8 mouse cellular contexts compared by ENCODE assay signal in the genomic region with DNA sequence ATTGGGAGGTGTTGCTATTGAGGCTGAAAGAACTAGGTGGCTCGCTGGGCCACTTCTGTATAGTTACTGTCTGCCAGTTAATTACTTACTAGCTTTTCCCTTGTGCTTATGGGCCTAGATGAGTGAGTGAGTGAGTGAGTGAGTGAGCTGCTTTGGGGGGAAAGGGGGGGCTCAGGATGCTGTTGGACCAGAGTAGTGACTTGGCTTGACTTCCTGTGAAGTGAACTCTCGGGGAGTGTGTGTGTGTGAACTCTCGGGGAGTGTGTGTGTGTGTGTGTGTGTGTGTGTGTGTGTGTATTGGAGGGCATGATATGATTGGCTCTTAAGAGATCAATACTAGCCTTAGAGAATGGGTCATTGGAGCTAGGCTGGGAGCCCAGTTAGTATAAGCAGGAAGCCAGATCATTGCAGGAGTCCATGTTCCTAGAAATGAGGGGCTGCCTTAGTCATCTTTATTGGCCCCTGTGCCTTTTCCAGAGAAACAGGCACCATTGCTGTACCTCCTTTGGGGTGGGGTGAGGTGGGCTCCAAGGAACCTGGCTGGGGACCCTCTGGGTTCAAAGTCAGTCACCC. TPM values are rescaled to one million over a fixed set of nuclear protein-coding genes. Genes with fewer than 3 reads are reported as not detected.
A peak's percentile ranks its signal among the peaks of the same experiment; 100 is the strongest.
DNase-seq lines count a peak whose midpoint lies in the region; ATAC-seq and TF ChIP-seq lines count a peak whose summit lies in the region.

No protein-coding gene starts in this region.

- 31% methylated on average over 3 of the region's 3 CpGs for WGBS in hindbrain, embryonic 15.5 days

- peaks cover 31% of the 10 kb centered on the region for H3K36me3 ChIP-seq in hindbrain, embryonic 15.5 days

- peaks cover 4% of the 10 kb centered on the region; the same call in 1 of the 2 replicates for H3K4me1 ChIP-seq in cortical plate, adult 2 months (ENCODE audit: control insufficient read depth, insufficient read depth, low read length)
- H3K4me1 ChIP-seq in hindbrain, embryonic 15.5 days (replicated peaks), result peaks cover 76% of the 10 kb centered on the region

- no peak for TF ChIP-seq POLR2A in cortical plate, adult 2 months (IDR thresholded peaks at IDR 0.05; ENCODE audit: extremely low read depth, insufficient read depth, low read length)

- no peak for TF ChIP-seq CTCF in cortical plate, adult 2 months (IDR thresholded peaks at IDR 0.05; ENCODE audit: extremely low read depth, insufficient read depth, low read length)

- H3K27me3 ChIP-seq in hindbrain, embryonic 15.5 days, result no peaks in the 10 kb centered on the region

- ATAC-seq in hindbrain, embryonic 15.5 days (ENCODE audit: low FRiP score, low read depth), result no peak
- ATAC-seq in frontal cortex, adult (ENCODE audit: low TSS enrichment), result no peak

- H3K4me3 ChIP-seq in cortical plate, adult 2 months (ENCODE audit: insufficient read depth, low read length), result no peak overlapping the region; the same call in 1 of the 2 replicates
- H3K4me3 ChIP-seq in hindbrain, embryonic 15.5 days, result peak overlapping the region; percentile 81

- DNase-seq in heart, adult 11 months, result peak; percentile 90
- no peak for DNase-seq in heart, postnatal 36 days
- DNase-seq in lung, postnatal 36 days, result peak; percentile 43
- no peak for DNase-seq in left cerebral cortex, postnatal 25 days (ENCODE audit: low spot score in 2 of 2)
- no peak for DNase-seq in frontal cortex, postnatal 14 days (ENCODE audit: low spot score in 2 of 2)

- H3K27ac ChIP-seq in cortical plate, adult 2 months (ENCODE audit: insufficient read depth, low read length), result peak overlapping the region; percentile 32; the same call in 1 of the 2 replicates
- H3K27ac ChIP-seq in hindbrain, embryonic 15.5 days (replicated peaks), result peak overlapping the region; percentile 42; the same call in 1 of the 2 replicates

- H3K4me2 ChIP-seq in hindbrain, embryonic 15.5 days, result peak overlapping the region; percentile 78

- intact Hi-C loops in heart, postnatal 36 days (cut with DNase I), result no loop called here
- intact Hi-C loops in left cerebral cortex, postnatal 25 days (cut with DNase I), result no loop called here

- H3K9me3 ChIP-seq in hindbrain, embryonic 15.5 days, result no peaks in the 10 kb centered on the region

- H3K9ac ChIP-seq in hindbrain, embryonic 15.5 days, result peak overlapping the region; percentile 96

RNA-seq across cellular contexts. Expression of a gene that starts 5.0 kb away (rescaled TPM):
- total RNA-seq in heart, postnatal 36 days (2021), result 10 to 100 TPM; 67.5 to 79.0 TPM
- polyA plus RNA-seq in cortical plate, adult 2 months (2012; rRNA removed), result 13.3 and 16.1 TPM in 2 replicates
- 66.0 and 71.3 TPM in 2 replicates for polyA plus RNA-seq in hindbrain, embryonic 15.5 days (2015; fragmentation: Nextera tagmentation; extraction: Ambion mirVana)
- total RNA-seq in left cerebral cortex, postnatal 25 days (2021), result 10 to 100 TPM; 18.7 to 18.8 TPM

Comparison
In these comparisons a context has a peak if more than half of its experiments do, and no peak if none do; other contexts are left out.
1. DNase-seq: peak in heart, adult 11 months (single experiment) and lung, postnatal 36 days (single experiment); none in heart, postnatal 36 days (0 of 2), left cerebral cortex, postnatal 25 days (0 of 2) and frontal cortex, postnatal 14 days (0 of 2).